Mouse (Mus musculus) heart, embryonic 11.5 days (tissue): ENCODE measurements around the gene Aif1. TPM values are rescaled to one million over a fixed set of nuclear protein-coding genes. Genes with fewer than 3 reads are reported as not detected.
A peak's percentile ranks its signal among the peaks of the same experiment; 100 is the strongest.

Experiments
- ATAC-seq: fragments of 200-750 bp; cut with Nextera tagmentation; replicated peaks from 2 replicates; pipeline ENCODE4 v1.8.0; 2017; ENCODE audit warnings: moderate library complexity; ENCODE audit not compliant: insufficient number of reproducible peaks, low FRiP score, low TSS enrichment
- H3K27ac ChIP-seq: fragments of 300-500 bp; sonication (generic); 2 replicates; pipeline ENCODE4 v1.5.1; 2014; ENCODE audit warnings: mild to moderate bottlenecking, low read depth, low read length
- H3K27me3 ChIP-seq: fragments of 300-500 bp; sonication (generic); 2 replicates; pipeline ENCODE4 v1.6.1; 2014; ENCODE audit warnings: mild to moderate bottlenecking, low read length, mixed read lengths; ENCODE audit not compliant: control insufficient read depth, insufficient read depth
- H3K36me3 ChIP-seq: fragments of 300-500 bp; sonication (generic); 2 replicates; pipeline ENCODE4 v1.6.1; 2014; ENCODE audit warnings: mild to moderate bottlenecking, low read length, moderate library complexity, mixed read lengths; ENCODE audit not compliant: control insufficient read depth, insufficient read depth
- H3K4me1 ChIP-seq: fragments of 300-500 bp; sonication (generic); 2 replicates; pipeline ENCODE4 v1.6.1; 2014; ENCODE audit warnings: low read length; ENCODE audit not compliant: control insufficient read depth, insufficient read depth
- H3K4me2 ChIP-seq: fragments of 300-500 bp; sonication (generic); 2 replicates; pipeline ENCODE4 v1.6.1; 2014; ENCODE audit warnings: mild to moderate bottlenecking, moderate library complexity
- H3K4me3 ChIP-seq: fragments of 300-500 bp; sonication (generic); 2 replicates; pipeline ENCODE4 v1.5.1; 2014; ENCODE audit warnings: low read depth, low read length
- H3K9ac ChIP-seq: fragments of 300-500 bp; sonication (generic); 2 replicates; pipeline ENCODE4 v1.6.1; 2014; ENCODE audit warnings: mild to moderate bottlenecking, low read depth, low read length, moderate library complexity
- H3K9me3 ChIP-seq: fragments of 300-500 bp; sonication (generic); replicated peaks from 2 replicates; pipeline ENCODE4 v1.6.1; 2016; ENCODE audit warnings: low read length; ENCODE audit not compliant: control insufficient read depth
- whole genome bisulfite sequencing: fragments of 180-500 bp; shearing (Covaris S2); extraction: QIAGEN DNeasy Blood & Tissue Kit; methylation state at CpG from one replicate; pipeline ENCODE4 v1.1.7; 2014; ENCODE audit not compliant: insufficient replicate concordance; 5-methylcytosine and 5-hydroxymethylcytosine counted together
- polyA plus RNA-seq: library from polyadenylated mRNA; unstranded; fragments of >200 nt; fragmentation: Nextera tagmentation; extraction: Ambion mirVana; gene quantifications from 2 replicates; pipeline ENCODE4 v1.2.1, GENCODE M21; 2014

Gene Aif1
- polyA plus RNA-seq, 1 experiment from 2014 or later, result 4.2 TPM

- H3K27ac ChIP-seq, result peak within 1 kb of the TSS; percentile 96
- H3K9me3 ChIP-seq, result no peaks in the 10 kb centered on the region
- H3K27me3 ChIP-seq, result no peaks in the 10 kb centered on the region
- H3K4me2 ChIP-seq, result peak within 1 kb of the TSS; percentile 94
- H3K36me3 ChIP-seq, result peaks cover 18% of the 10 kb centered on the region
- H3K4me3 ChIP-seq, result peak within 1 kb of the TSS; percentile 76
- H3K4me1 ChIP-seq, result peaks cover 9% of the 10 kb centered on the region; the same call in 1 of the 2 replicates
- under 1% methylated on average over 66 of the region's 66 CpGs for WGBS
- peak within 1 kb of the TSS; percentile 91 for H3K9ac ChIP-seq
- ATAC-seq, result peak; percentile 90
Measured at GRCm38 (mm10) chr17:35134801-35135590, 40.9 kb downstream of the Aif1 start, which contains the start of gene Bag6. TSS of gene Bag6 (plus strand) at chr17:35135178.

DNA sequence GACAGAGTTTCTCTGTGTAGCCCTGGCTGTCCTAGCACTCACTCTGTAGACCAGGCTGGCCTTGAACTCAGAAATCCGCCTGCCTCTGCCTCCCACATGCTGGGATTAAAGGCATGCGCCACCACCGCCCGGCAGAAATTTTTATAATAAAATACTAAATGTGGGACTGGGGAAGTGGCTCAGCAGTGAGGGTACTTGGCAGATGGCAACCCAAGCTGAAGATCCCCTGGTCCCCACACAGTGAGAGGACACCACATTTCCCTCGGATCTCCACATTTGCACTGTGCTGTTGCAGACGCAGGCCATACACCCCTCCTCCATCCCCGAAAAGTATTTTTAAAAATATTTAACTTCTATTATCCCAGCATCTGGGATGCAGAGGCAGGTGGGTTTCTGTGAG, 42.4 kb downstream of the Aif1 start:
- H3K4me1 ChIP-seq, result peaks cover 9% of the 10 kb centered on the region; the same call in 1 of the 2 replicates
- no peak overlapping the region for H3K27ac ChIP-seq
- peaks cover 3% of the 10 kb centered on the region for H3K36me3 ChIP-seq
- WGBS, result 93% methylated on average over 7 of the region's 7 CpGs
- no peak overlapping the region for H3K4me2 ChIP-seq
- no peak overlapping the region for H3K9ac ChIP-seq
- ATAC-seq, result no peak
- H3K9me3 ChIP-seq, result no peaks in the 10 kb centered on the region
- no peaks in the 10 kb centered on the region for H3K27me3 ChIP-seq
- peak overlapping the region; percentile 0; the same call in 1 of the 2 replicates for H3K4me3 ChIP-seq

GRCm38 (mm10) chr17:35132174-35132560, 43.7 kb downstream of the Aif1 start:
- no peaks in the 10 kb centered on the region for H3K9me3 ChIP-seq
- H3K27me3 ChIP-seq, result no peaks in the 10 kb centered on the region
- no peak overlapping the region for H3K9ac ChIP-seq
- peaks cover 2% of the 10 kb centered on the region for H3K36me3 ChIP-seq
- H3K4me1 ChIP-seq, result peaks cover 13% of the 10 kb centered on the region
- no peak overlapping the region for H3K4me3 ChIP-seq
- no peak overlapping the region for H3K4me2 ChIP-seq
- no peak overlapping the region for H3K27ac ChIP-seq
- WGBS, result 71% methylated on average over 3 of the region's 3 CpGs
- no peak for ATAC-seq

DNA sequence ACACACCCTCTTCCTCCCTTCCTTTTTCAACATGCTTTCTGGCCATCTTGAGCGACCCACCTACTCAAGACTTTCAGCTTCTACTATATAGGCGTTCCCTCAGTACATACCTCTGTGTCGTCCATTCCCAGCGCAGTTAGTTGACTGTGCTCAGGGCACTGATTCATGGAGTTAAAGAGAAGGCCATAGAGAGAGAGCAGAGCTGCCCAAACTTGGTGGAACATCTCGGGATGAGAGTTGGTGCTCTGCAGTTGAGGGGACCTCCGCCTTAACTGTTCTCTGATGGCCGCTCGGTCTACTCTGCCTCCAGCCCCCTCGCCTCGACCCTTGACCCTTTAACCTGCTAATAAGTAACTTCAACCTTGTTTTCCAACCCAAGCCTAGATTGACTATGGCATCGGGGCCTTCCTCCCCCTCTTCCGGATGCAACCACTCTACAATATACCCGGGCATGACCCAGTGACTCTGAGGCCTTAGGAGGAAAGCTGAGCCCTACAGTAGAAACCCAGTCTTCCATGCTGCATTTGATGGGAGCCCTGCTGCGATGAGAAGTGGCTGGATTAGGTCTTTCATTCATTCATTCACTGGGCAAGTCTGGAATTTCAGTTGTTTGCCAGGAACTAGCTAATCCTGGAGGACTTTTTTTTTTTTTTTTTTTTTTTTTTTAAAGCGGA, 44.2 kb downstream of the Aif1 start, which contains the start of gene Apom:
TSS of gene Apom (minus strand) at position 551 of the 674 bp plus-strand sequence.
- WGBS, result 80% methylated on average over 15 of the region's 15 CpGs
- Histone ChIP-seq H3K27ac (no peak within 1 kb of the TSS), H3K36me3 (peaks cover 2% of the 10 kb centered on the region), H3K9me3 (no peaks in the 10 kb centered on the region), H3K4me1 (peaks cover 15% of the 10 kb centered on the region), H3K4me3 (no peak within 1 kb of the TSS), H3K9ac (no peak within 1 kb of the TSS), H3K4me2 (no peak within 1 kb of the TSS), H3K27me3 (no peaks in the 10 kb centered on the region)
- ATAC-seq, result no peak

- no peak for ATAC-seq
- WGBS, result 78% methylated on average over 8 of the region's 8 CpGs
- H3K4me3 ChIP-seq, result no peak overlapping the region
Measured at GRCm38 (mm10) chr17:35131038-35131437, 44.8 kb downstream of the Aif1 start.

DNA sequence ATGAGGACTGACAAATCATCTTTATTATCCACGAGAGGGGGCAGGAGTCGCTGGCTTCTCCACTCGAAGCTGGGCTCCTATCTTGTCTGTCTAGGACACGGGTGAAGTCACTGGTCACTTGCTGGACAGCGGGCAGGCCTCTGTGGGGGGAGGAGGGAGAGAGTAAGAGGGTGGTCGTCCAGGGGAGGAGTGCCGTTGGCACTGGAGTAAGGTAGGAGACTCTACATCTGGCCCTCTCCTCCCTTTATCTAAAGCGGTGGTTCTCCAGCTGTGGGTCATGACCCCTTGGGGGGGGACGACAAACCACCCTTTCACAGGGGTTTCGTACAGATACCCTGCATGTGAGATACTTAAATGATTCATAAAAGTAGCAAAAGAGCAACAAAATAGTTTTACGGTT, 46.9 kb downstream of the Aif1 start:
- no peak for ATAC-seq
- H3K27ac ChIP-seq, result no peak overlapping the region
- peaks cover 2% of the 10 kb centered on the region for H3K36me3 ChIP-seq
- no peak overlapping the region for H3K4me2 ChIP-seq
- no peak overlapping the region for H3K4me3 ChIP-seq
- no peaks in the 10 kb centered on the region for H3K27me3 ChIP-seq
- WGBS, result 67% methylated on average over 11 of the region's 11 CpGs
- peaks cover 17% of the 10 kb centered on the region for H3K4me1 ChIP-seq
- no peaks in the 10 kb centered on the region for H3K9me3 ChIP-seq
- no peak overlapping the region for H3K9ac ChIP-seq

More at GRCm38 (mm10) chr17:35131038-35131437, 44.8 kb downstream of the Aif1 start:
- no peak overlapping the region for H3K27ac ChIP-seq
- peaks cover 2% of the 10 kb centered on the region for H3K36me3 ChIP-seq
- H3K4me2 ChIP-seq, result no peak overlapping the region
- peaks cover 10% of the 10 kb centered on the region for H3K4me1 ChIP-seq
- H3K27me3 ChIP-seq, result no peaks in the 10 kb centered on the region
- no peak overlapping the region for H3K9ac ChIP-seq
- no peaks in the 10 kb centered on the region for H3K9me3 ChIP-seq

DNA sequence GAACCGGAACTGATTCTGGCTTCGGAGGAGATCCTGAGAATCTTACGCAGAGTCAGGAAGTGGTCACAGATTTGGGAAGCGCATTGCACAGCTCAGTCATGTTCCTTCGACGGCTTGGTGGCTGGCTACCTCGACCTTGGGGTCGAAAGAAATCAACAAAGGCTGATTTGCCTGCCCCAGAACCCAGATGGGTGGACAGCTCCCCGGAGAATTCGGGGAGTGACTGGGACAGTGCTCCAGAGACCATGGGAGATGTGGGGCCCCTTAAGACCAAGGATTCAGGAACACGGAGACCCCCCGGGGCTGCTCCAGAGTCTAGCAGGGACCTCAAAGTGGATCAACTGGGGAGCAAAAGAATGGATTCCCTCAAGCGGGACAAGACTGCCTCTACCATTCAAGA, 48.9 kb downstream of the Aif1 start:
- ATAC-seq, result no peak
- peak overlapping the region; percentile 89 for H3K9ac ChIP-seq
- no peaks in the 10 kb centered on the region for H3K27me3 ChIP-seq
- H3K27ac ChIP-seq, result peak overlapping the region; percentile 80
- peaks cover 17% of the 10 kb centered on the region for H3K4me1 ChIP-seq
- H3K4me3 ChIP-seq, result peak overlapping the region; percentile 69
- H3K36me3 ChIP-seq, result peaks cover 2% of the 10 kb centered on the region
- no peaks in the 10 kb centered on the region for H3K9me3 ChIP-seq
- 64% methylated on average over 13 of the region's 13 CpGs for WGBS
- H3K4me2 ChIP-seq, result peak overlapping the region; percentile 91

DNA sequence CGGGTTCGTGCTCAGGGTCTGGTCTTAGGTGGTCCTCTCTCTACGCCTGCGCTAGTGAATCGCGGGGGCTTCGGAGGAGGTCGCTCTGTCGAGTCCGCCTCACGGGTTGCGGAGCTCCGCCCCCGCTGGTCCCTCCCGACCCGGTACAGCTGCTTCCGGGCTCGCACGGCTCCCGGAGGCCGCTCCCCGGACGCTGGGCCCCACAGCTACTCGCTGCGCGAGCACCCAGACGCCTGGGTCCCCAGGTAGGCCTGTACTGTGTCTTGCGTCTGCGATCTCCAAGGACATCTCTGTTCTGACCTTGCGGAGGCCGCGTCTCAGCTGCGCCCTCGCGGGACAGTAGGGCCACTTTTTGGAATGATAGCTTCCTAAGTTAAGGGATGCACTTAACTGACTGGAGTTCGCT, 49.7 kb downstream of the Aif1 start, which contains the start of gene D17H6S53E:
TSS of gene D17H6S53E (plus strand) at position 168 of the 406 bp plus-strand sequence.
- Histone ChIP-seq H3K4me2 (peak within 1 kb of the TSS; percentile 91), H3K27me3 (no peaks in the 10 kb centered on the region), H3K9ac (peak within 1 kb of the TSS; percentile 89), H3K9me3 (no peaks in the 10 kb centered on the region), H3K27ac (peak within 1 kb of the TSS; percentile 80), H3K4me1 (peaks cover 17% of the 10 kb centered on the region), H3K36me3 (peaks cover 2% of the 10 kb centered on the region), H3K4me3 (peak within 1 kb of the TSS; percentile 69)
- ATAC-seq, result peak; percentile 59
- WGBS, result under 1% methylated on average over 36 of the region's 36 CpGs
